Mouse (Mus musculus): ENCODE measurements around the gene Htr6. TPM values are rescaled to one million over a fixed set of nuclear protein-coding genes. Genes with fewer than 3 reads are reported as not detected.
A peak's percentile ranks its signal among the peaks of the same experiment; 100 is the strongest.

Htr6 gene
- not detected in 2 replicates for polyA plus RNA-seq (2015; fragmentation: Nextera tagmentation; extraction: Ambion mirVana)

DNA sequence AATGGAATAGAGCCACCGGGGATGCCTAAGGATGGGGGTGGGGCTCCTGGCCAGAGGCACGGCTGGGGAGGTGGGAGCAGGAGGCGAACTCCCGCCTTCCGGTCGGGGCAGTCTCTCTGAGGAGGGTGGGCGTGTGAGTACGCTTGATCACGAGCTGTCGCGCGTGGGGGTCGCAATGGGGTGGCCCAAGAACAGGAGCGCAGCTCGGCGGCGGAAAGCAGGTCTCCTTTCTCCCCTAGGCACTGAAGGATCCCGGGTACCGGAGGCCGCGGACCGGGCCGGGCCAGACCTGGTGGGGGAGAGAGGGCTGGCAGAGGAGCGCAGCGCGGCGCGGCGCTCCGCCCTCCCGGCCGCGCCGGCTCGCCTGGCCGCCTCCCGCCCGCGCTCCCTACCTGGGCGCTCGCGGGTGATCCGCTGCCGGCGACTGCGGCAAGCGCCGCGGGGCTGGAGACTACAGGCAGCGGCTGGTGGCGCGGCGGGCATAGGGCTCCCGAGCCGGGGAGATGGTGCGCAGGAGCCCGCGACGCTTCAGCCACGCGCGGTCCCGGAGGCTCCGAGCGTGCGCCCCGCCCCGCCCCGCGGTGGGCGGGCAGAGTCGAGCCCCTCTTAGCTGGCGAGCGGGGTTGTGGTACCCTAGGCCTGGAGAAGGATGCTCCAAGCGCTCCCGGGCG, at the start of gene Htr6:
Htr6 (minus strand) TSS at position 530 of the 671 bp plus-strand sequence.
- no peak within 1 kb of the TSS for H3K27ac ChIP-seq
- H3K36me3 ChIP-seq: no peaks in the 10 kb centered on the region
- no peaks in the 10 kb centered on the region for H3K9me3 ChIP-seq (replicated peaks)
- H3K27me3 ChIP-seq: peaks cover 72% of the 10 kb centered on the region
- H3K4me1 ChIP-seq: peaks cover 19% of the 10 kb centered on the region
- H3K9ac ChIP-seq: peak within 1 kb of the TSS; percentile 27
- H3K4me3 ChIP-seq (replicated peaks): peak within 1 kb of the TSS; percentile 61
- under 1% methylated on average over 72 of the region's 77 CpGs for WGBS
- peak within 1 kb of the TSS; percentile 98 for H3K4me2 ChIP-seq
- ATAC-seq (replicated peaks; ENCODE audit: low FRiP score): no peak

DNA sequence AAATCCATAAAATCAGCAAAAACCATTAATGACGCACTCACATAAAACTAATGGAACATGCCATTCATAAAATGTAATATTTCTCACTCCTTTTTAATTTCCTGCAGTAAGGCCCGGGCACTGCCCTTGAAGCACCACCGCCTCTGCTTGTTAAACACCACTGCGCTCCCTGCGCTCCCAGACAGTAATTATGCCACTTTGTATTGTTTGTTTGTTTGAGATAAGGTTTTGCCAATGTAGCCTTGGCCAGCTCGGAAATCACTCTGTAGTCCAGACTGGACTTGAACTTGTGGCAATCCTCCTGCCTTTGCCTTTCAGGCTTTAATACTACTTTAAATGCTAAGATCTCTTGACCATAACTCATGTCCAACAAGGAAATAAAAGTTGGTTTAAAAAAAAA, 49.6 kb upstream of the Htr6 start:
- ATAC-seq (replicated peaks; ENCODE audit: low FRiP score): no peak
- WGBS: 83% methylated on average over 6 of the region's 6 CpGs

GRCm38 (mm10) chr4:139122557-139122956, 47.2 kb upstream of the Htr6 start:
- Histone ChIP-seq H3K4me3 (replicated peaks) (no peak overlapping the region), H3K27me3 (no peaks in the 10 kb centered on the region), H3K9ac (no peak overlapping the region), H3K9me3 (replicated peaks) (no peaks in the 10 kb centered on the region), H3K4me2 (no peak overlapping the region), H3K27ac (no peak overlapping the region), H3K36me3 (peaks cover 10% of the 10 kb centered on the region; the same call in 1 of the 2 replicates), H3K4me1 (peaks cover 16% of the 10 kb centered on the region)
- ATAC-seq (replicated peaks; ENCODE audit: low FRiP score): no peak
- WGBS: 90% methylated on average over 4 of the region's 4 CpGs

More for the DNA sequence above, 49.6 kb upstream of the Htr6 start:
- Histone ChIP-seq H3K36me3 (peaks cover 10% of the 10 kb centered on the region; the same call in 1 of the 2 replicates), H3K27me3 (no peaks in the 10 kb centered on the region), H3K9ac (no peak overlapping the region), H3K4me3 (replicated peaks) (no peak overlapping the region), H3K27ac (no peak overlapping the region), H3K4me2 (no peak overlapping the region), H3K9me3 (replicated peaks) (no peaks in the 10 kb centered on the region), H3K4me1 (peaks cover 28% of the 10 kb centered on the region)

- Histone ChIP-seq H3K9me3 (replicated peaks) (no peaks in the 10 kb centered on the region), H3K4me1 (peaks cover 21% of the 10 kb centered on the region), H3K4me2 (no peak overlapping the region), H3K9ac (no peak overlapping the region), H3K36me3 (no peaks in the 10 kb centered on the region), H3K4me3 (replicated peaks) (no peak overlapping the region), H3K27ac (0 out of 2 replicates have a peak overlapping the region, but pooled peaks have one; percentile 11), H3K27me3 (no peaks in the 10 kb centered on the region)
- ATAC-seq (replicated peaks; ENCODE audit: low FRiP score): no peak
- 67% methylated on average over 7 of the region's 7 CpGs for WGBS
Observed at GRCm38 (mm10) chr4:139120998-139121397, 45.6 kb upstream of the Htr6 start.

- 0 out of 2 replicates have a peak overlapping the region, but pooled peaks have one; percentile 11 for H3K27ac ChIP-seq
- 48% methylated on average over 4 of the region's 4 CpGs for WGBS
- H3K9me3 ChIP-seq (replicated peaks): no peaks in the 10 kb centered on the region
- no peak overlapping the region for H3K4me3 ChIP-seq (replicated peaks)
- no peak overlapping the region for H3K4me2 ChIP-seq
- H3K9ac ChIP-seq: no peak overlapping the region
- ATAC-seq (replicated peaks; ENCODE audit: low FRiP score): no peak
- peaks cover 21% of the 10 kb centered on the region for H3K4me1 ChIP-seq
- H3K27me3 ChIP-seq: no peaks in the 10 kb centered on the region
- H3K36me3 ChIP-seq: no peaks in the 10 kb centered on the region
Observed at GRCm38 (mm10) chr4:139120281-139120814, 45.0 kb upstream of the Htr6 start.

DNA sequence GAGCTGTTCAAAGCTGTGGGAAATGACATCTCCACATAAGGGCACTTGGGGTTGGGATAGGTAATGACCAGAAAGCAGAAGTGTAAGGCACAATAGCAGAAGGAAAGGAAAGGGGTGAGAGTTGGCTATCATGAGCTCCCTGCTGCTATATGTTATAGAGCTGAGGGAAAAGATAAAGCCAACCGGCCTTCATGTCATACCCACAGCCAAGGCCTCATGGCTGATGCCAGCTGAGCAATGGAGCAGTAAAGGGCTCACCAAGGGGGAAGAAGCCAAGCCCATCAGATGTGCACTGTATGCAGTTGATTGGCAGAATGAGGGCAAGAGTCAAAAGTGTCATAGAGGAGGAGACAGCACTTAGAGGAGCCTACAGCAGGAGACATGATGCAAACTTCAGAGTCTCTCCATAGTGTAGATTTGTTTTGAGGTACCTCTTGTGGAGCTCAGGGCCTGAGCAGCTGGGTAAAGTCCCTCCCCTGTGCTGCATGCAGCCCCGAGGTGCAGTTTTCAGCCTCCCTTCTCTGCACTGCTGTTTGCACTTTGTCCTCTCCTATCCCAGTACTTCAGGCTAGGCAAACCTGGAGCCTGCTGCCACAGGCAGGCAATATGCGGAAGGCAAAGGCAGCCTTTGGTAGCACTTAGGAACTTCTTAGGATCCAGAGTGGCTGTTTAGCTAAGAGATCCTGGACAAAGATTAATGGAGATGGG, 41.1 kb upstream of the Htr6 start:
- H3K9ac ChIP-seq: no peak overlapping the region
- H3K9me3 ChIP-seq (replicated peaks): no peaks in the 10 kb centered on the region
- no peaks in the 10 kb centered on the region for H3K27me3 ChIP-seq
- no peak overlapping the region for H3K27ac ChIP-seq
- ATAC-seq (replicated peaks; ENCODE audit: low FRiP score): no peak
- H3K4me1 ChIP-seq: peaks cover 33% of the 10 kb centered on the region
- WGBS: 77% methylated on average over 3 of the region's 3 CpGs
- H3K4me3 ChIP-seq (replicated peaks): no peak overlapping the region
- H3K4me2 ChIP-seq: no peak overlapping the region
- no peaks in the 10 kb centered on the region for H3K36me3 ChIP-seq

DNA sequence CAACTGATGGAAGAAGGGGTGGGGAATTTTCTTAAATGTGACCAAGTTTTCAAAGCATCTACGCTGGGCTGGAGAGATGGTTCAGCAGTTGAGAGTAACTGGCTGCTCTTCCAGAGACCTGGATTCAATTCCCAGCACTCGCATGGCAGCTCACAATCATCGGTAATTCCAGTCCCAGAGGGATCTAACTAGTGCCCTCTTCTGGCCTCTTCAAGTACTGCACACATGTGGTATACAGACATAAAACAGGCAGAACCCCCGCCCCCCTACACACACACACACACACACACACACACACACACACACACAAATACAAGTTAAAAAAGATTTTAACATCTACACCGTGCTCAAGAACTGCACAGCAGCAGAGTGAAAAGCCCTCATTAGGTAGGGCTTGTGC, 40.4 kb upstream of the Htr6 start:
- Histone ChIP-seq H3K9me3 (replicated peaks) (no peaks in the 10 kb centered on the region), H3K27me3 (no peaks in the 10 kb centered on the region), H3K4me1 (peaks cover 35% of the 10 kb centered on the region), H3K9ac (no peak overlapping the region), H3K36me3 (no peaks in the 10 kb centered on the region), H3K27ac (no peak overlapping the region), H3K4me2 (no peak overlapping the region), H3K4me3 (replicated peaks) (no peak overlapping the region)
- no peak for ATAC-seq (replicated peaks; ENCODE audit: low FRiP score)
- WGBS: 91% methylated on average over 5 of the region's 5 CpGs

DNA sequence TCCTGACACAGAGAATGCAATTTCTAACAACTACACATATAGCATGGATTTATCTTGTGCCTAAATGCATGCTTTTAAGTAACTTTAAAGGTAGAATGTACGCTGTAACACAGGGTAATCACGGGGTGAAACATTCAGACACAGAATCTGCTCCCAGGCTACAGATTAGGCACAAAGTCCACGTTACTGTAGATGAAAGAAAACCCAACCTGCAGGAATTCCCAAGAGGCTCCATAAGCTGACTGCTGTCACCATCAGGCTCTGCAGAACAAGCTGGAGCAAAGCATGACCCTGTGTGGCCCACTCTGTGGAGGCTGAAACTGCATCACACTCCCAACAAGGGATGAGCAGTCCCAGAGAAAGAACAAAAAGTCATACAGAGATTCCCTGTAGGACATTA, 37.1 kb upstream of the Htr6 start:
- no peak overlapping the region for H3K4me2 ChIP-seq
- 71% methylated on average over 3 of the region's 3 CpGs for WGBS
- H3K9ac ChIP-seq: no peak overlapping the region
- H3K27me3 ChIP-seq: no peaks in the 10 kb centered on the region
- no peaks in the 10 kb centered on the region for H3K36me3 ChIP-seq
- H3K4me1 ChIP-seq: peaks cover 34% of the 10 kb centered on the region
- no peak overlapping the region for H3K4me3 ChIP-seq (replicated peaks)
- ATAC-seq (replicated peaks; ENCODE audit: low FRiP score): no peak
- H3K27ac ChIP-seq: peak overlapping the region; percentile 89
- no peaks in the 10 kb centered on the region for H3K9me3 ChIP-seq (replicated peaks)

DNA sequence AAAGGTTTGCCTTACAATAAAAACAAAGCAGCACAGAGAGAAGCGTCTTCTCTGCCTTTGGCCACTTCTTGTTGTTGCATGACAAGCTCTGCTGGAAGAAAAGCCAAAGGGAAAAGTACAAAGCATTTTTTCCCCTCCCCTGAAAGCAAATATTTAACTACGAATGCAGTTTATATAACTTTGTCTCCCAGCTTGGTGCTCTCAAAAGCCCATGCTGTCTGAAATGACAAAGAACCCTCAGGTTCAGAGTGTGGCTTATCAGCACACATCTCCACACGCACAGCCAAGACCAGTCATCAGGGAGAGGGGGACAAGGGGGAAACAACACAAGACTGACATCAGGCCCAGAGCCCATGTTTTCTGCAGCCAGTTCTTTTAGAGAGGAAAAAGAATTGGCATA, 36.1 kb upstream of the Htr6 start:
- Histone ChIP-seq H3K9me3 (replicated peaks) (no peaks in the 10 kb centered on the region), H3K36me3 (no peaks in the 10 kb centered on the region), H3K27me3 (no peaks in the 10 kb centered on the region), H3K9ac (no peak overlapping the region), H3K4me3 (replicated peaks) (no peak overlapping the region), H3K27ac (peak overlapping the region; percentile 89), H3K4me1 (peaks cover 30% of the 10 kb centered on the region), H3K4me2 (peak overlapping the region; percentile 36)
- no peak for ATAC-seq (replicated peaks; ENCODE audit: low FRiP score)
- WGBS: 9% methylated on average over 3 of the region's 3 CpGs

- Histone ChIP-seq H3K27me3 (no peaks in the 10 kb centered on the region), H3K4me1 (peaks cover 32% of the 10 kb centered on the region), H3K9me3 (replicated peaks) (no peaks in the 10 kb centered on the region), H3K4me3 (replicated peaks) (no peak overlapping the region), H3K9ac (no peak overlapping the region), H3K4me2 (peak overlapping the region; percentile 36), H3K36me3 (no peaks in the 10 kb centered on the region), H3K27ac (peak overlapping the region; percentile 89)
- 50% methylated on average over 3 of the region's 3 CpGs for WGBS
- no peak for ATAC-seq (replicated peaks; ENCODE audit: low FRiP score)
Observed at GRCm38 (mm10) chr4:139110858-139111257, 35.5 kb upstream of the Htr6 start.

DNA sequence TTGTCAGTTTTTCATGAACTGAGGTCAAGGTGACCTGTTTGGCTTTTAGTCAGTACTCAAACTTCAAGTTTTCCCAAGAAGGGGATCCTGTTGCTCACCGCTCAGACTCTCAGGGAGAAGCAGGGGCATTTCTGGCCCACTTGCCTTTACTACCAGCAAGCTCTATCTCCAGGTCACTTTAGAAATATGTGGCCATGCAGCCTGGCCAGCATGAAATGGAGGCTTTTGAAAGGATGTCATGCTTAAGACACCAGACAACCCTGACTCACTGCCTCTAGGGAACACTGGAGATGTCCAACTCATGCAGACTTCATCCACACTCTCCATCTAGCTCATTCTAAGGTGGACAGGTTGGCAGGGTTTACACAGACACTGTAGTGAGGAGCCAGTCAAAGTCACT, 30.1 kb upstream of the Htr6 start:
- Histone ChIP-seq H3K27me3 (no peaks in the 10 kb centered on the region), H3K4me1 (peaks cover 7% of the 10 kb centered on the region), H3K9me3 (replicated peaks) (no peaks in the 10 kb centered on the region), H3K27ac (no peak overlapping the region), H3K9ac (no peak overlapping the region), H3K4me3 (replicated peaks) (no peak overlapping the region), H3K36me3 (peaks cover 32% of the 10 kb centered on the region), H3K4me2 (no peak overlapping the region)
- no peak for ATAC-seq (replicated peaks; ENCODE audit: low FRiP score)
- 83% methylated on average over 1 of the region's 1 CpGs for WGBS

- Histone ChIP-seq H3K9ac (no peak overlapping the region), H3K4me3 (replicated peaks) (no peak overlapping the region), H3K4me1 (peaks cover 8% of the 10 kb centered on the region), H3K36me3 (peaks cover 32% of the 10 kb centered on the region), H3K27me3 (no peaks in the 10 kb centered on the region), H3K27ac (no peak overlapping the region), H3K4me2 (no peak overlapping the region), H3K9me3 (replicated peaks) (no peaks in the 10 kb centered on the region)
- 82% methylated on average over 6 of the region's 6 CpGs for WGBS
- ATAC-seq (replicated peaks; ENCODE audit: low FRiP score): no peak
Observed at GRCm38 (mm10) chr4:139101546-139101945, 26.2 kb upstream of the Htr6 start.

Measured in kidney, embryonic 15.5 days (tissue).